Mouse (Mus musculus) liver, embryonic 15.5 days (tissue): Measurements from ENCODE around the gene 4921536K21Rik. TPM values are rescaled to one million over a fixed set of nuclear protein-coding genes. Genes with fewer than 3 reads are reported as not detected.

Source experiments
- polyA plus RNA-seq: library from polyadenylated mRNA; unstranded; fragments of >200 nt; fragmentation: Nextera tagmentation; extraction: Ambion mirVana; gene quantifications from 2 replicates; pipeline ENCODE4 v1.2.1, GENCODE M21; 2015

4921536K21Rik gene
- polyA plus RNA-seq, 1 experiment from 2014 or later: not detected

Other genes starting within 250 kb of the 4921536K21Rik start
- 5.5 and 6.8 TPM in 2 replicates for gene Morc2a, start 245.9 kb downstream of the 4921536K21Rik start, polyA plus RNA-seq
- gene Osbp2, start 31.2 kb downstream of the 4921536K21Rik start, polyA plus RNA-seq: 0.09 TPM in 2 replicates
- 0.13 and 0.38 TPM in 2 replicates for gene Dusp18, start 142 bp upstream of the 4921536K21Rik start, polyA plus RNA-seq
- gene Slc35e4, start 19.6 kb upstream of the 4921536K21Rik start, polyA plus RNA-seq: 0.43 and 0.44 TPM in 2 replicates
- 28.6 and 32.0 TPM in 2 replicates for gene Tcn2, start 37.1 kb upstream of the 4921536K21Rik start, polyA plus RNA-seq
- gene Pes1, start 68.9 kb upstream of the 4921536K21Rik start, polyA plus RNA-seq: 36.5 and 37.2 TPM in 2 replicates
- 0.17 TPM in 1 of 2 replicates, not detected in the other for gene 4930556J24Rik, start 81.7 kb upstream of the 4921536K21Rik start, polyA plus RNA-seq
- gene Gal3st1, start 88.5 kb upstream of the 4921536K21Rik start, polyA plus RNA-seq: 1.6 and 2.1 TPM in 2 replicates
- 3.6 and 5.1 TPM in 2 replicates for gene Sec14l4, start 136.4 kb upstream of the 4921536K21Rik start, polyA plus RNA-seq
- gene Sec14l3, start 169.7 kb upstream of the 4921536K21Rik start, polyA plus RNA-seq: not detected in 2 replicates
- gene Mtfp1, start 200.3 kb upstream of the 4921536K21Rik start, polyA plus RNA-seq: 20.4 and 23.2 TPM in 2 replicates
- 9.1 and 11.0 TPM in 2 replicates for gene Sec14l2, start 228.3 kb upstream of the 4921536K21Rik start, polyA plus RNA-seq
- 5.0 and 5.9 TPM in 2 replicates for gene Rnf215, start 240.1 kb upstream of the 4921536K21Rik start, polyA plus RNA-seq